Mouse (Mus musculus): ENCODE measurements around the gene Wnt7a.
A peak's percentile ranks its signal among the peaks of the same experiment; 100 is the strongest.

The Wnt7a gene

GRCm38 (mm10) chr6:91410961-91411368 is at the start of gene Wnt7a:
Gene Wnt7a, minus strand, starts transcription at chr6:91411363.
- peak in 1 of 2 experiments; percentile 11 for DNase-seq (ENCODE audit: low spot score in 2 of 2)

GRCm38 (mm10) chr6:91459471-91459870 is 48.3 kb upstream of the Wnt7a start:
- DNase-seq (ENCODE audit: low spot score in 2 of 2), result no peak

- no peak for DNase-seq (ENCODE audit: low spot score in 2 of 2)
Measured at GRCm38 (mm10) chr6:91454546-91454945, 43.4 kb upstream of the Wnt7a start.

- DNase-seq (ENCODE audit: low spot score in 2 of 2), result no peak
Measured at GRCm38 (mm10) chr6:91452056-91452455, 40.9 kb upstream of the Wnt7a start.

GRCm38 (mm10) chr6:91449472-91450225 is 38.5 kb upstream of the Wnt7a start:
- DNase-seq (ENCODE audit: low spot score in 2 of 2), result no peak

- no peak for DNase-seq (ENCODE audit: low spot score in 2 of 2)
Measured at GRCm38 (mm10) chr6:91445316-91445715, 34.2 kb upstream of the Wnt7a start.

- DNase-seq (ENCODE audit: low spot score in 2 of 2), result no peak
Measured at GRCm38 (mm10) chr6:91441145-91441662, 30.0 kb upstream of the Wnt7a start.

GRCm38 (mm10) chr6:91440474-91441144 is 29.4 kb upstream of the Wnt7a start:
- DNase-seq (ENCODE audit: low spot score in 2 of 2), result peak; percentile 97 to 99

GRCm38 (mm10) chr6:91424151-91424550 is 13.0 kb upstream of the Wnt7a start:
- no peak for DNase-seq (ENCODE audit: low spot score in 2 of 2)

- DNase-seq (ENCODE audit: low spot score in 2 of 2), result no peak
Measured at GRCm38 (mm10) chr6:91421629-91422028, 10.5 kb upstream of the Wnt7a start.

GRCm38 (mm10) chr6:91417291-91417845 is 6.2 kb upstream of the Wnt7a start:
- DNase-seq (ENCODE audit: low spot score in 2 of 2), result no peak

- DNase-seq (ENCODE audit: low spot score in 2 of 2), result no peak
Measured at GRCm38 (mm10) chr6:91416146-91416545, 5.0 kb upstream of the Wnt7a start.

GRCm38 (mm10) chr6:91414890-91415289 is 3.7 kb upstream of the Wnt7a start:
- peak in 1 of 2 experiments; percentile 51 for DNase-seq (ENCODE audit: low spot score in 2 of 2)

- peak; percentile 68 to 87 for DNase-seq (ENCODE audit: low spot score in 2 of 2)
Measured at GRCm38 (mm10) chr6:91411369-91411981, 312 bp upstream of the Wnt7a start.

GRCm38 (mm10) chr6:91410168-91410780 is 889 bp downstream of the Wnt7a start:
- no peak for DNase-seq (ENCODE audit: low spot score in 2 of 2)

GRCm38 (mm10) chr6:91409448-91410167 is 1.6 kb downstream of the Wnt7a start:
- no peak for DNase-seq (ENCODE audit: low spot score in 2 of 2)

- DNase-seq (ENCODE audit: low spot score in 2 of 2), result peak in 1 of 2 experiments; percentile 28
Measured at GRCm38 (mm10) chr6:91408616-91409015, 2.5 kb downstream of the Wnt7a start.

- no peak for DNase-seq (ENCODE audit: low spot score in 2 of 2)
Measured at GRCm38 (mm10) chr6:91401591-91401990, 9.6 kb downstream of the Wnt7a start.

- no peak for DNase-seq (ENCODE audit: low spot score in 2 of 2)
Measured at GRCm38 (mm10) chr6:91400514-91400913, 10.6 kb downstream of the Wnt7a start.

GRCm38 (mm10) chr6:91392475-91393174 is 18.5 kb downstream of the Wnt7a start:
- DNase-seq (ENCODE audit: low spot score in 2 of 2), result no peak

Data from cerebellum, postnatal 4 days (tissue).